Mouse (Mus musculus): ENCODE results near the gene Tekt4. TPM values are rescaled to one million over a fixed set of nuclear protein-coding genes. Genes with fewer than 3 reads are reported as not detected.

Gene Tekt4
- polyA plus RNA-seq, 2 experiments = 0.05 TPM; not detected in 1

DNA sequence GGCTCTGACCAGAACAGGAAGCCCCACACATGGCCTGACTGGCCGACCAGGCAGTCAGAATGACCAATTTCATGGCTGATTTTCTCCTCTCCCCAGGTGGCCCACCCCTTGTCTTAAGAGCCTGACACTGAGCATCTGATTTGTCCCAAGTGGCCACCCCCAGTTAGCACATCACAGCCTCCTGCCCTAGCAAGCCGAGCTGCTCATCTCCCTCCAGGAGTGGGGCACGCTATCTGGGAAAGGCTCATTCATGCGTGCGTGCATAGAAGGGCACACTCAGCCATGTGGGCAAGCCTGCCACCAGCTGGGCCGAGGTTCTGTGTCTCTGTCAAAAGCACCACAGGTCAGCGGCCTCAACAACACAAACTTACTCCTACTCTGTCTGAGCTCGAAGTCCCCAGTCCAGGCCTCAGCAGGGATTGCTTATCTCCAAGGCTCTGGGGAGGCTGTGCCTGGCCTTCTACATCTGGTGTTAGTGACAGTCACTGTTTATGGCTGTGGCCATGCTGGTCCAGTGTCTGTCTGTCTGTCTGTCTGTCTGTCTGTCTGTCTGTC lies 29.8 kb upstream of the Tekt4 start:
- Histone ChIP-seq H3K4me2 (replicated peaks; ENCODE audit: low read depth, low read length, severe bottlenecking) (no peak overlapping the region), H3K4me3 (replicated peaks; ENCODE audit: low read length) (no peak overlapping the region), H3K27me3 (ENCODE audit: control insufficient read depth, insufficient read depth, low read length) (no peaks in the 10 kb centered on the region), H3K36me3 (ENCODE audit: control insufficient read depth, insufficient read depth, low read length) (peaks cover 8% of the 10 kb centered on the region; the same call in 1 of the 2 replicates), H3K9me3 (ENCODE audit: control insufficient read depth, low read length) (no peaks in the 10 kb centered on the region), H3K27ac (replicated peaks; ENCODE audit: low read depth, low read length) (no peak overlapping the region), H3K4me1 (ENCODE audit: control insufficient read depth, insufficient read depth, low read length) (peaks cover 24% of the 10 kb centered on the region), H3K9ac (ENCODE audit: low read depth, low read length, severe bottlenecking) (no peak overlapping the region)
- ATAC-seq (ENCODE audit: low FRiP score, low read depth) (no peak), DNase-seq (ENCODE audit: low spot score) (no peak)
- 71% methylated on average over 8 of the region's 8 CpGs for WGBS
- TF ChIP-seq POLR2A (IDR thresholded peaks at IDR 0.05; ENCODE audit: borderline replicate concordance, extremely low read depth, insufficient read depth, insufficient read length) = no peak

DNA sequence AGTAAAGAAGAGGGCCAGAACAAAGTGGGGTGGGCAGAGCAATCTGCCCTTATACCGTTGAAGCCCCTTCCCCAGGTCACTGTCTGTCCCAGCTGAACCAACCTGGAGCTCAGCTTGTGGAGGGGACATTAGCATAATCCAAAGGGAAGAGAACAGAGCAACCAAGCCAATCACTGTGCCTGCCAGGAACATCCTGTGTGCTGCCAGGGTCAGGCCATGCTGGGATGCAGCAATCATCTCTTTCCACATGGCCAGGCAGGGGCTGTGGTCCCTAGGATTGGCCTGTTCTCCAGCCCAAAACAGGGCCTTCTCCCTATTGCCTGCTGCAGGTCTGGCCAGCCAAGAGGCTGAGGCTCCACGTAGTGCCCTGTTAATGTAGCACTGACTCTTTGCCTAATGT lies 28.4 kb upstream of the Tekt4 start:
- no peaks in the 10 kb centered on the region for H3K27me3 ChIP-seq (ENCODE audit: control insufficient read depth, insufficient read depth, low read length)
- no peak overlapping the region for H3K9ac ChIP-seq (ENCODE audit: low read depth, low read length, severe bottlenecking)
- peaks cover 8% of the 10 kb centered on the region; the same call in 1 of the 2 replicates for H3K36me3 ChIP-seq (ENCODE audit: control insufficient read depth, insufficient read depth, low read length)
- WGBS = 82% methylated on average over 2 of the region's 2 CpGs
- TF ChIP-seq POLR2A (IDR thresholded peaks at IDR 0.05; ENCODE audit: borderline replicate concordance, extremely low read depth, insufficient read depth, insufficient read length) = no peak
- no peak overlapping the region for H3K4me3 ChIP-seq (replicated peaks; ENCODE audit: low read length)
- DNase-seq (ENCODE audit: low spot score) = no peak
- H3K4me1 ChIP-seq (ENCODE audit: control insufficient read depth, insufficient read depth, low read length) = peaks cover 23% of the 10 kb centered on the region
- H3K9me3 ChIP-seq (ENCODE audit: control insufficient read depth, low read length) = no peaks in the 10 kb centered on the region
- no peak overlapping the region for H3K4me2 ChIP-seq (replicated peaks; ENCODE audit: low read depth, low read length, severe bottlenecking)
- ATAC-seq (ENCODE audit: low FRiP score, low read depth) = no peak
- no peak overlapping the region for H3K27ac ChIP-seq (replicated peaks; ENCODE audit: low read depth, low read length)

DNA sequence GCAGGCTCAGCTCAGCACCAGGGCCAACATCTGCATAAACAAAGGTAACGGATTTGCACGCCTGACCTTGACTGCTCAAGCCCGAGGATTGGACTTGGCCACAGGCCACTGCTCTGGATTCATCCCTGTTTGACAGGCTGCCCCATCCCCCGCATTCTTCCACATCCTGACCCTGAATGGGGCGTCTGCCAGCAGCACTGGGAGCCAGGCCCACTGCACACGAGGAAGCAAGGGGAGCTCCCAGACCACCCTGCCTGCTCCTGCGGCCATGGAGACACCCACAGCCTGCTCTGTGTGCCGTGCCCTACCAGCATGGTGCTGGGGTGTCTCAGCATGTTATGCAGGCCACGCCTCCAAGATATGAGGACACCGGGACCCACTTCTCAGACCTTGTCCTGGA lies 27.0 kb upstream of the Tekt4 start:
- ATAC-seq (ENCODE audit: low FRiP score, low read depth) (no peak), DNase-seq (ENCODE audit: low spot score) (no peak)
- Histone ChIP-seq H3K4me1 (ENCODE audit: control insufficient read depth, insufficient read depth, low read length) (peaks cover 34% of the 10 kb centered on the region), H3K36me3 (ENCODE audit: control insufficient read depth, insufficient read depth, low read length) (peaks cover 8% of the 10 kb centered on the region; the same call in 1 of the 2 replicates), H3K9me3 (ENCODE audit: control insufficient read depth, low read length) (no peaks in the 10 kb centered on the region), H3K9ac (ENCODE audit: low read depth, low read length, severe bottlenecking) (no peak overlapping the region), H3K4me3 (replicated peaks; ENCODE audit: low read length) (no peak overlapping the region), H3K27me3 (ENCODE audit: control insufficient read depth, insufficient read depth, low read length) (no peaks in the 10 kb centered on the region), H3K4me2 (replicated peaks; ENCODE audit: low read depth, low read length, severe bottlenecking) (no peak overlapping the region), H3K27ac (replicated peaks; ENCODE audit: low read depth, low read length) (no peak overlapping the region)
- TF ChIP-seq POLR2A (IDR thresholded peaks at IDR 0.05; ENCODE audit: borderline replicate concordance, extremely low read depth, insufficient read depth, insufficient read length) = no peak
- 37% methylated on average over 10 of the region's 10 CpGs for WGBS

DNA sequence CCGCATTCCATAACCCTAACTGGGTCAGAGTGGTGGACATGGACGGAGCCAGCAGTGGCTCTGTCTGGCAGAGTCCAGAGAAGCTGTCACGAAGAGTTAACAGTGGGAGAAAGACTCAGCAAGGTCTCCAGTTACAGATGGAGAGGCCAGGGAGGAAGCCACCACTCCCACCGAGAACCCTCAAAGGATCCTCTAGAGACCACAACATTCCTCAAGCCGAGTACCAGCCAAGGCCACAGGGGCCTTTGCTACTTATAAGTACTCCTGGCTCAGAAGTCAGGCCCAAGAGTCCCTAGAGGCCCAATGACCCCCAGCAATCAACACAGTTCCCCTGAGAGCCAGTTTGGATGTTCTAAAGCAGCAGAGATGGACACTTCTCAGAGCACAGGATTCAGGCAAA lies 25.2 kb upstream of the Tekt4 start:
- no peak overlapping the region for H3K4me2 ChIP-seq (replicated peaks; ENCODE audit: low read depth, low read length, severe bottlenecking)
- TF ChIP-seq POLR2A (IDR thresholded peaks at IDR 0.05; ENCODE audit: borderline replicate concordance, extremely low read depth, insufficient read depth, insufficient read length) = no peak
- DNase-seq (ENCODE audit: low spot score) (no peak), ATAC-seq (ENCODE audit: low FRiP score, low read depth) (no peak)
- H3K27me3 ChIP-seq (ENCODE audit: control insufficient read depth, insufficient read depth, low read length) = no peaks in the 10 kb centered on the region
- H3K27ac ChIP-seq (replicated peaks; ENCODE audit: low read depth, low read length) = no peak overlapping the region
- 45% methylated on average over 5 of the region's 5 CpGs for WGBS
- H3K9ac ChIP-seq (ENCODE audit: low read depth, low read length, severe bottlenecking) = no peak overlapping the region
- no peak overlapping the region for H3K4me3 ChIP-seq (replicated peaks; ENCODE audit: low read length)
- H3K4me1 ChIP-seq (ENCODE audit: control insufficient read depth, insufficient read depth, low read length) = peaks cover 35% of the 10 kb centered on the region
- H3K36me3 ChIP-seq (ENCODE audit: control insufficient read depth, insufficient read depth, low read length) = 0 out of 2 replicates have a peak, but pooled peaks cover 3% of the 10 kb centered on the region
- no peaks in the 10 kb centered on the region for H3K9me3 ChIP-seq (ENCODE audit: control insufficient read depth, low read length)

DNA sequence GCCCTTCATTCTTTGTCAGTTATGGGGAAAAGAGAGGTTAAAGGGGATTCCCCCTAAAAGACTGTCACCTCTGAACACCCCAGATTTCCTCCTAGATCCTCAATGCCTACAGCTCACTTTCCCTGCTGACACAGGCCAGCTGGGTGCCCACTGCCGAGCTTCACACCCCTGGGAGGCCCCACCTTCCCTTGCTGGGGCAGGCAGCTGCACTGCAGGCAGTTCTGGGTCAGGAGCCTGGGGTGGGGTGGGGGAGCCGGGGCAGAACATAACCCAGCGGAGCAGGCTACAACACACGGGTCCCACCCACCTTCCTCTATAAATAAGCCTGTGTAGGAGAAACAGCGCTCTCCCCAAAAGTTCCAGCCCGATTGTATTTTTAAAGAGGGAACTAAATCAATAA lies 24.5 kb upstream of the Tekt4 start:
- DNase-seq (ENCODE audit: low spot score) = no peak
- 0 out of 2 replicates have a peak, but pooled peaks cover 3% of the 10 kb centered on the region for H3K36me3 ChIP-seq (ENCODE audit: control insufficient read depth, insufficient read depth, low read length)
- no peak overlapping the region for H3K9ac ChIP-seq (ENCODE audit: low read depth, low read length, severe bottlenecking)
- H3K4me1 ChIP-seq (ENCODE audit: control insufficient read depth, insufficient read depth, low read length) = peaks cover 40% of the 10 kb centered on the region
- H3K4me3 ChIP-seq (replicated peaks; ENCODE audit: low read length) = no peak overlapping the region; the same call in 1 of the 2 replicates
- H3K4me2 ChIP-seq (replicated peaks; ENCODE audit: low read depth, low read length, severe bottlenecking) = no peak overlapping the region
- no peaks in the 10 kb centered on the region for H3K9me3 ChIP-seq (ENCODE audit: control insufficient read depth, low read length)
- 35% methylated on average over 6 of the region's 6 CpGs for WGBS
- no peak for TF ChIP-seq POLR2A (IDR thresholded peaks at IDR 0.05; ENCODE audit: borderline replicate concordance, extremely low read depth, insufficient read depth, insufficient read length)
- H3K27me3 ChIP-seq (ENCODE audit: control insufficient read depth, insufficient read depth, low read length) = no peaks in the 10 kb centered on the region
- ATAC-seq (ENCODE audit: low FRiP score, low read depth) = no peak
- H3K27ac ChIP-seq (replicated peaks; ENCODE audit: low read depth, low read length) = no peak overlapping the region

Measured in limb, embryonic 14.5 days (tissue).